Mouse (Mus musculus) forebrain, embryonic 14.5 days (tissue): ENCODE data around the gene Crispld2. TPM values are rescaled to one million over a fixed set of nuclear protein-coding genes. Genes with fewer than 3 reads are reported as not detected.

Source experiments
- ATAC-seq: fragments of 200-750 bp; cut with Nextera tagmentation; 2 replicates; pipeline ENCODE4 v1.8.0; 2017; ENCODE audit warnings: mild to moderate bottlenecking, moderate library complexity
- DNase-seq: peaks from one replicate; pipeline ENCODE4 v3.0.0-alpha.2; 2015; ENCODE audit warnings: low spot score
- H3K27ac ChIP-seq: fragments of 300-500 bp; sonication (generic); 2 replicates; pipeline ENCODE4 v1.5.1; 2014; ENCODE audit warnings: low read depth, mild to moderate bottlenecking, control low read depth, low read length, moderate library complexity
- H3K27me3 ChIP-seq: fragments of 300-500 bp; sonication (generic); replicated peaks from 2 replicates; pipeline ENCODE4 v1.6.1; 2014; ENCODE audit warnings: low read length, control low read depth, mixed read lengths; ENCODE audit not compliant: control insufficient read depth, insufficient read depth
- H3K36me3 ChIP-seq: fragments of 300-500 bp; sonication (generic); 2 replicates; pipeline ENCODE4 v1.6.1; 2014; ENCODE audit warnings: low read length, control low read depth; ENCODE audit not compliant: control insufficient read depth, insufficient read depth
- H3K4me1 ChIP-seq: fragments of 300-500 bp; sonication (generic); 2 replicates; pipeline ENCODE4 v1.6.1; 2014; ENCODE audit warnings: antibody characterized with exemption, low read length, control low read depth; ENCODE audit not compliant: control insufficient read depth, insufficient read depth
- H3K4me2 ChIP-seq: fragments of 300-500 bp; sonication (generic); 2 replicates; pipeline ENCODE4 v1.6.1; 2014; ENCODE audit warnings: mild to moderate bottlenecking, control low read depth, low read length
- H3K4me3 ChIP-seq: fragments of 300-500 bp; sonication (generic); 2 replicates; pipeline ENCODE4 v1.5.1; 2014; ENCODE audit warnings: low read depth, low read length, control low read depth
- H3K9ac ChIP-seq: fragments of 300-500 bp; sonication (generic); 2 replicates; pipeline ENCODE4 v1.6.1; 2014; ENCODE audit warnings: mild to moderate bottlenecking, low read length, control low read depth, moderate library complexity
- H3K9me3 ChIP-seq: fragments of 300-500 bp; sonication (generic); replicated peaks from 2 replicates; pipeline ENCODE4 v1.6.1; 2016; ENCODE audit warnings: low read length, control low read depth, mixed read lengths; ENCODE audit not compliant: control insufficient read depth
- WGBS: fragments of 180-500 bp; shearing (Covaris S2); extraction: QIAGEN DNeasy Blood & Tissue Kit; methylation state at CpG from one replicate; pipeline ENCODE4 v1.1.7; 2014; 5-methylcytosine and 5-hydroxymethylcytosine counted together
- polyA plus RNA-seq: library from polyadenylated mRNA; unstranded; fragments of >200 nt; fragmentation: Nextera tagmentation; extraction: Ambion mirVana; gene quantifications from 2 replicates; pipeline ENCODE4 v1.2.1, GENCODE M21; 2014

The Crispld2 gene
- polyA plus RNA-seq, 1 experiment from 2014 or later = 0.79 TPM

DNA sequence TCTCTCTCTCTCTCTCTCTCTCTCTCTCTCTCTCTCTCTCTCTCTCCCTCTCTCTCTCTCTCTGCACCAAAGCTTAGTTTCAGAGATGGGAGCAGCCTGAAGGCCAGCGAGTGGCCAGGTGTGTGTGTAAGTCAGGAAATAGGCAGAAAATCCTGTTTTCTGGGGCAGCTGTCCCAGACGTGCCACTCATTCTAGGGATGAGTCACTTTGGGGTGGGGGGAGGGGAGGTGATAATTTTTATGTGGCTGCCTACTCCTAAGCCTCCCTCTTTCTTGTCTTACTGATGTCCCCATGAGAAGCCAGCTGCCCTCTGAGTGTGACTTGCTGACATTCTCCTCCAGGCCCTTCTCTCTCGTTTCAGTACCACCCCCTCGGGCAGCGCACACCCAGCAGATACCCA, 6.1 kb upstream of the Crispld2 start:
- Histone ChIP-seq H3K4me1 (no peaks in the 10 kb centered on the region), H3K36me3 (no peaks in the 10 kb centered on the region), H3K4me3 (no peak overlapping the region), H3K4me2 (no peak overlapping the region), H3K27ac (no peak overlapping the region), H3K27me3 (no peaks in the 10 kb centered on the region), H3K9me3 (no peaks in the 10 kb centered on the region), H3K9ac (no peak overlapping the region)
- DNase-seq (no peak), ATAC-seq (no peak)
- 77% methylated on average over 5 of the region's 5 CpGs for WGBS

DNA sequence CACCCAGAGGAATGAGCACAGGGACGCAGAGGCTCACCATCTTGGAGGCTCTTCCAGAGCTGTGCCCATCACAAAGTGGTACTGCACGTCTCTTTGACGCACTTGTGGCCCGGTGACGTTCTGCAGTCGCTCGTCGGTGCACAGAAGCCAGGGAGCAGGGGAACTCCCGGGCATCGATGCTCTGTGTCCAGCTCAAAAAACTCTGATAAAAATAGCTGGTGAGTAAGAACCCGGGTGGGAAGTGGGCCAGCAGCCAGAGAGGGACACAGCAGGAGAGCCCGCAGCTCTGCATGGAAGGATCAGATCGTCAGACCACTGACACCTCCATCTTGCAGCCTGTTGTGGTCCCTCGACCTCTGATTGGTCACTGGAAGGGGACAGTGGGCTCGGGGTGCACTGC, 4.2 kb upstream of the Crispld2 start:
- Histone ChIP-seq H3K9me3 (no peaks in the 10 kb centered on the region), H3K4me2 (no peak overlapping the region), H3K4me1 (no peaks in the 10 kb centered on the region), H3K27me3 (peaks cover 7% of the 10 kb centered on the region; the same call in 1 of the 2 replicates), H3K9ac (no peak overlapping the region), H3K36me3 (no peaks in the 10 kb centered on the region), H3K27ac (no peak overlapping the region), H3K4me3 (no peak overlapping the region)
- no peak for DNase-seq
- ATAC-seq = no peak
- whole genome bisulfite sequencing = 77% methylated on average over 15 of the region's 15 CpGs

GRCm38 (mm10) chr8:119994114-119994513, 1.9 kb downstream of the Crispld2 start:
- 84% methylated on average over 7 of the region's 7 CpGs for WGBS
- DNase-seq = no peak
- Histone ChIP-seq H3K27ac (no peak overlapping the region), H3K4me2 (no peak overlapping the region), H3K9me3 (no peaks in the 10 kb centered on the region), H3K4me1 (no peaks in the 10 kb centered on the region), H3K9ac (no peak overlapping the region), H3K36me3 (no peaks in the 10 kb centered on the region), H3K27me3 (peaks cover 11% of the 10 kb centered on the region; the same call in 1 of the 2 replicates), H3K4me3 (no peak overlapping the region)
- ATAC-seq = no peak

- Histone ChIP-seq H3K27me3 (peaks cover 11% of the 10 kb centered on the region; the same call in 1 of the 2 replicates), H3K36me3 (no peaks in the 10 kb centered on the region), H3K4me2 (no peak overlapping the region), H3K9me3 (no peaks in the 10 kb centered on the region), H3K4me1 (no peaks in the 10 kb centered on the region), H3K27ac (no peak overlapping the region), H3K9ac (no peak overlapping the region), H3K4me3 (no peak overlapping the region)
- no peak for DNase-seq
- ATAC-seq = no peak
- 72% methylated on average over 6 of the region's 6 CpGs for WGBS
These were observed 2.3 kb downstream of the Crispld2 start for GRCm38 (mm10) chr8:119994556-119994955.

DNA sequence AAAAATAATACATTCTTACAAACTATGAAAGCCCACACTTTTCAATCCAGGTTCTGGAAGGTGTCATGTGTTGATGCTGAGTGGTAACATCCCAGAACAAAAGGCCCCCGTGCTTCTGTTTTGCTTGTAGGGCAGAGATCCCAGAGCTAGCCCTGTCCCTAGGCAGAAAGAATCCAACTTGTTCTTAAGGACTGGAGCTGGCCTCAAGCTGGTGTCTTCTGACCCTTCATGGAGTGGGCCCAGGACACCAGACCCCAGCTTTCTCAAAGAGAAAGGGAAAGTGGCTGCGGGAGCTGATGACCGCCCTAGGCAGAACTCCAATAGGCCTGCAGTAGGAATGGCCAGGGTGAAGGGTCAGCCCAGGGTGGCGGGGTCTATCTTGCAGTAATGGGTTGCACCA, 5.0 kb downstream of the Crispld2 start:
- no peak overlapping the region for H3K4me3 ChIP-seq
- no peak overlapping the region for H3K4me2 ChIP-seq
- DNase-seq (no peak), ATAC-seq (no peak)
- 86% methylated on average over 4 of the region's 4 CpGs for WGBS
- no peaks in the 10 kb centered on the region for H3K36me3 ChIP-seq
- H3K9ac ChIP-seq = no peak overlapping the region
- no peaks in the 10 kb centered on the region for H3K4me1 ChIP-seq
- peaks cover 11% of the 10 kb centered on the region; the same call in 1 of the 2 replicates for H3K27me3 ChIP-seq
- H3K9me3 ChIP-seq = no peaks in the 10 kb centered on the region
- H3K27ac ChIP-seq = no peak overlapping the region

DNA sequence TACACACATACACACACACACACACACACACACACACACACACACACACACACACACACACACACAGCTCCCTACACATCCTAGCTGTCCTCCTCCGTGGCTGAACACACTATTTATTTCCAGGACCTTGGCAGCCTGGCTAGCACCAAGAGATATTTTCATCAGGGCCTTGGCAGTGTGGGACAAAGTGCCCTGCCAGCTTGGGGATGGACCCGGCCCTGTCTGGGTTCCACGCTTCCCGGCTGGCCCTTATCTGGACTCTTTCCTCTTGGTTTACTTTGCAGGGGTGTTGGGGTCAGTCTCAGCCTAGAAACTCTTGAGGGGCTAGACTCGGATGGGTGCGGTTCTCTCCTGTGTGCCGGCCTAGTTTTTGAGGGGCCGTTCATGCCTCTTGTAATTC, 8.2 kb downstream of the Crispld2 start:
- Histone ChIP-seq H3K4me2 (no peak overlapping the region), H3K4me1 (no peaks in the 10 kb centered on the region), H3K27ac (no peak overlapping the region), H3K4me3 (no peak overlapping the region), H3K36me3 (no peaks in the 10 kb centered on the region), H3K9ac (no peak overlapping the region), H3K9me3 (no peaks in the 10 kb centered on the region), H3K27me3 (no peaks in the 10 kb centered on the region)
- DNase-seq (no peak), ATAC-seq (no peak)
- WGBS = 76% methylated on average over 8 of the region's 8 CpGs

DNA sequence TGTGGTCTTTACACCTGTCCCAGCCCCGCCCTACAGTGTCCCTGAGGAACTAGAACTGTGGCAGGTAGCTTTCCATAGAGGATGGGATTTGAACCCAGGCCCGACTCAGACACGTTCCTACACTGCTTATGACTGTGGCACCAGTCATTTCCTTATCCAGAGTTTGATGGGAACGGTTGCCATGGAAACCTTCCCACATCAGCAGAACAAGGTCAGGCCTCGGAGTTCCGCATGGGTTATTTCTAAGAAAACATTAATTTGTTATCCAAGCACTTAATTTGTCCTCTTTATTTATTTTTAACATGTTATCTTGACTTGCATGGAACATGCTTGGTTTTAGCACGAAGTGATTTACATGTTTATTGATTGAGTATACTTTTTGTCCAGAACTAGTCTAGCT, 9.5 kb downstream of the Crispld2 start:
- Histone ChIP-seq H3K9ac (no peak overlapping the region), H3K36me3 (no peaks in the 10 kb centered on the region), H3K27me3 (no peaks in the 10 kb centered on the region), H3K4me3 (no peak overlapping the region), H3K9me3 (no peaks in the 10 kb centered on the region), H3K27ac (no peak overlapping the region), H3K4me1 (no peaks in the 10 kb centered on the region), H3K4me2 (no peak overlapping the region)
- WGBS = 59% methylated on average over 7 of the region's 7 CpGs
- no peak for DNase-seq
- ATAC-seq = no peak

- ATAC-seq (no peak), DNase-seq (no peak)
- H3K4me3 ChIP-seq = no peak overlapping the region
- 63% methylated on average over 9 of the region's 9 CpGs for WGBS
- H3K4me2 ChIP-seq = no peak overlapping the region
- no peaks in the 10 kb centered on the region for H3K36me3 ChIP-seq
- no peaks in the 10 kb centered on the region for H3K9me3 ChIP-seq
- no peaks in the 10 kb centered on the region for H3K27me3 ChIP-seq
- H3K27ac ChIP-seq = no peak overlapping the region
- no peaks in the 10 kb centered on the region for H3K4me1 ChIP-seq
- H3K9ac ChIP-seq = no peak overlapping the region
These were observed 10.1 kb downstream of the Crispld2 start for GRCm38 (mm10) chr8:120002348-120002747.

GRCm38 (mm10) chr8:120004154-120004702, 12.0 kb downstream of the Crispld2 start:
- Histone ChIP-seq H3K4me1 (no peaks in the 10 kb centered on the region), H3K4me3 (no peak overlapping the region), H3K27ac (no peak overlapping the region), H3K9me3 (no peaks in the 10 kb centered on the region), H3K4me2 (no peak overlapping the region), H3K27me3 (no peaks in the 10 kb centered on the region), H3K36me3 (no peaks in the 10 kb centered on the region), H3K9ac (no peak overlapping the region)
- ATAC-seq = no peak
- WGBS = 65% methylated on average over 14 of the region's 14 CpGs
- no peak for DNase-seq
